ENCODE assay signal across 9 mouse cellular contexts in genomic region chr14:33922771-33923167, GRCm38 (mm10). TPM values are rescaled to one million over a fixed set of nuclear protein-coding genes. Genes with fewer than 3 reads are reported as not detected.
DNase-seq lines count a peak whose midpoint lies in the region; ATAC-seq and TF ChIP-seq lines count a peak whose summit lies in the region.
"Had no signal": no experiment of that assay in that cellular context is flagged by ENCODE, and none has a peak within 500 bp of the region (broad histone marks: within the 10 kb centered on the region; RNA-seq: fewer than 3 reads in every experiment).

No protein-coding gene starts in this region.

- intact Hi-C loops in heart, adult 2 months (cut with DNase I): no loop called here

- peak overlapping the region; percentile 98 for H3K4me2 ChIP-seq in heart, embryonic 15.5 days
- peak overlapping the region; percentile 98 for H3K4me2 ChIP-seq in embryonic facial prominence, embryonic 11.5 days (ENCODE audit: low read depth, low read length)
- H3K4me2 ChIP-seq in hindbrain, embryonic 13.5 days: peak overlapping the region; percentile 94
- H3K4me2 ChIP-seq in midbrain, embryonic 11.5 days: peak overlapping the region; percentile 93

- TF ChIP-seq EP300 in heart, adult 2 months (IDR thresholded peaks at IDR 0.05; ENCODE audit: insufficient read depth, low read depth, low read length): no peak

- no peak for ATAC-seq in heart, embryonic 15.5 days (replicated peaks; ENCODE audit: insufficient number of reproducible peaks, insufficient read depth, low FRiP score, low read depth)
- no peak for ATAC-seq in embryonic facial prominence, embryonic 11.5 days (replicated peaks; ENCODE audit: insufficient number of reproducible peaks, low FRiP score, low TSS enrichment, low read depth)
- no peak for ATAC-seq in hindbrain, embryonic 13.5 days (ENCODE audit: low FRiP score)
- ATAC-seq in midbrain, embryonic 11.5 days (ENCODE audit: low FRiP score): no peak
- ATAC-seq in erythroblast, adult 5-6 weeks (replicated peaks; ENCODE audit: low FRiP score, poor library complexity, severe bottlenecking): no peak

- 0 out of 2 replicates have a peak overlapping the region, but pooled peaks have one; percentile 56 for H3K9ac ChIP-seq in heart, embryonic 15.5 days
- H3K9ac ChIP-seq in heart, adult 2 months (ENCODE audit: low read depth, low read length): no peak overlapping the region
- no peak overlapping the region for H3K9ac ChIP-seq in embryonic facial prominence, embryonic 11.5 days (replicated peaks; ENCODE audit: low read length)
- peak overlapping the region; percentile 69 for H3K9ac ChIP-seq in hindbrain, embryonic 13.5 days
- peak overlapping the region; percentile 53 for H3K9ac ChIP-seq in midbrain, embryonic 11.5 days (ENCODE audit: low read length)

- no peak overlapping the region for H3K27ac ChIP-seq in heart, embryonic 15.5 days
- no peak overlapping the region for H3K27ac ChIP-seq in heart, adult 2 months
- no peak overlapping the region for H3K27ac ChIP-seq in embryonic facial prominence, embryonic 11.5 days (replicated peaks; ENCODE audit: low read depth, low read length)
- H3K27ac ChIP-seq in hindbrain, embryonic 13.5 days: no peak overlapping the region
- no peak overlapping the region for H3K27ac ChIP-seq in midbrain, embryonic 11.5 days (ENCODE audit: low read depth, low read length)

- peaks cover 89% of the 10 kb centered on the region for H3K27me3 ChIP-seq in heart, embryonic 15.5 days
- H3K27me3 ChIP-seq in heart, adult 2 months (ENCODE audit: control insufficient read depth, insufficient read depth, low read length): peaks cover 7% of the 10 kb centered on the region
- peaks cover 35% of the 10 kb centered on the region for H3K27me3 ChIP-seq in embryonic facial prominence, embryonic 11.5 days (ENCODE audit: control insufficient read depth, insufficient read depth, low read length)
- peaks cover 89% of the 10 kb centered on the region for H3K27me3 ChIP-seq in hindbrain, embryonic 13.5 days
- H3K27me3 ChIP-seq in midbrain, embryonic 11.5 days (ENCODE audit: control insufficient read depth, insufficient read depth, low read length): peaks cover 42% of the 10 kb centered on the region
- H3K27me3 ChIP-seq: CH12.LX had no signal

- H3K4me3 ChIP-seq in heart, embryonic 15.5 days: peak overlapping the region; percentile 62
- no peak overlapping the region for H3K4me3 ChIP-seq in heart, adult 2 months
- peak overlapping the region; percentile 58 for H3K4me3 ChIP-seq in embryonic facial prominence, embryonic 11.5 days (ENCODE audit: low read depth, low read length)
- peak overlapping the region; percentile 59 for H3K4me3 ChIP-seq in hindbrain, embryonic 13.5 days
- peak overlapping the region; percentile 58 for H3K4me3 ChIP-seq in midbrain, embryonic 11.5 days (ENCODE audit: low read depth, low read length)

- H3K9me3 ChIP-seq in heart, embryonic 15.5 days (replicated peaks): no peaks in the 10 kb centered on the region
- H3K9me3 ChIP-seq in embryonic facial prominence, embryonic 11.5 days (replicated peaks; ENCODE audit: control insufficient read depth, low read length): no peaks in the 10 kb centered on the region
- no peaks in the 10 kb centered on the region for H3K9me3 ChIP-seq in hindbrain, embryonic 13.5 days
- no peaks in the 10 kb centered on the region for H3K9me3 ChIP-seq in midbrain, embryonic 11.5 days (ENCODE audit: control insufficient read depth, low read length)

- no peak for TF ChIP-seq POLR2A in heart, adult 2 months (IDR thresholded peaks at IDR 0.05; ENCODE audit: insufficient read depth, low read depth, low read length)

- no peak for TF ChIP-seq CTCF in heart, adult 2 months (IDR thresholded peaks at IDR 0.05)

- H3K36me3 ChIP-seq in heart, embryonic 15.5 days: no peaks in the 10 kb centered on the region
- H3K36me3 ChIP-seq in heart, adult 2 months (ENCODE audit: control insufficient read depth, insufficient read depth, low read length): no peaks in the 10 kb centered on the region
- H3K36me3 ChIP-seq in embryonic facial prominence, embryonic 11.5 days (replicated peaks; ENCODE audit: control insufficient read depth, insufficient read depth, low read depth, low read length): no peaks in the 10 kb centered on the region
- H3K36me3 ChIP-seq in hindbrain, embryonic 13.5 days: no peaks in the 10 kb centered on the region
- no peaks in the 10 kb centered on the region for H3K36me3 ChIP-seq in midbrain, embryonic 11.5 days (ENCODE audit: control insufficient read depth, insufficient read depth, low read length)

- no peaks in the 10 kb centered on the region for H3K79me2 ChIP-seq in heart, adult 2 months (replicated peaks; ENCODE audit: control insufficient read depth, insufficient read depth, low read length)

- WGBS in heart, embryonic 15.5 days: 16% methylated on average over 8 of the region's 8 CpGs
- 31% methylated on average over 8 of the region's 8 CpGs for WGBS in heart, adult 2 months
- 3% methylated on average over 8 of the region's 8 CpGs for WGBS in embryonic facial prominence, embryonic 11.5 days
- 11% methylated on average over 8 of the region's 8 CpGs for WGBS in hindbrain, embryonic 13.5 days
- 10% methylated on average over 8 of the region's 8 CpGs for WGBS in midbrain, embryonic 11.5 days

- no peak for DNase-seq in heart, adult 2 months
- no peak for DNase-seq in embryonic facial prominence, embryonic 11.5 days (ENCODE audit: low spot score)
- peak; percentile 90 for DNase-seq in midbrain, embryonic 11.5 days (ENCODE audit: low spot score, missing footprints)
- DNase-seq in thymus, postnatal 0 days (ENCODE audit: low spot score): no peak
- no peak for DNase-seq in left cerebral cortex, adult 9 months (ENCODE audit: low spot score in 2 of 2)

- peaks cover 11% of the 10 kb centered on the region for H3K4me1 ChIP-seq in heart, embryonic 15.5 days (replicated peaks)
- no peaks in the 10 kb centered on the region; the same call in 1 of the 2 replicates for H3K4me1 ChIP-seq in heart, adult 2 months (ENCODE audit: control insufficient read depth, insufficient read depth, low read length)
- peaks cover 3% of the 10 kb centered on the region; the same call in 1 of the 2 replicates for H3K4me1 ChIP-seq in embryonic facial prominence, embryonic 11.5 days (ENCODE audit: control insufficient read depth, insufficient read depth, low read length)
- H3K4me1 ChIP-seq in hindbrain, embryonic 13.5 days (replicated peaks): peaks cover 37% of the 10 kb centered on the region
- H3K4me1 ChIP-seq in midbrain, embryonic 11.5 days (ENCODE audit: control insufficient read depth, insufficient read depth, low read length): peaks cover 15% of the 10 kb centered on the region

RNA-seq across cellular contexts. Expression of gene Gdf10, which starts 0.6 kb away (rescaled TPM):
- 7.1 and 17.1 TPM in 2 replicates for polyA plus RNA-seq in heart, embryonic 15.5 days (2015; fragmentation: Nextera tagmentation; extraction: Ambion mirVana)
- 1 to 10 TPM; 1.0 to 1.1 TPM for total RNA-seq in heart, adult 2 months (2021)
- 1.8 and 3.8 TPM in 2 replicates for polyA plus RNA-seq in heart, adult 2 months (2012; rRNA removed)
- 3.6 and 3.9 TPM in 2 replicates for polyA plus RNA-seq in embryonic facial prominence, embryonic 11.5 days (2014; fragmentation: Nextera tagmentation; extraction: Ambion mirVana)
- polyA plus RNA-seq in hindbrain, embryonic 13.5 days (2015; fragmentation: Nextera tagmentation; extraction: Ambion mirVana): 5.2 and 5.6 TPM in 2 replicates
- 1.7 and 1.9 TPM in 2 replicates for polyA plus RNA-seq in midbrain, embryonic 11.5 days (2014; fragmentation: Nextera tagmentation; extraction: Ambion mirVana)
- total RNA-seq in erythroblast, adult 5-6 weeks (2015; ENCODE audit: low replicate concordance): not detected in 2 replicates
- not detected in 2 replicates for total RNA-seq in erythroblast, adult 5-6 weeks (2017; ENCODE audit: low replicate concordance)
- 1.9 and 2.5 TPM in 2 replicates for polyA plus RNA-seq in thymus, postnatal 0 days (2015; fragmentation: Nextera tagmentation; extraction: Ambion mirVana)
- total RNA-seq: CH12.LX had no signal

RNA-seq across cellular contexts. Expression of gene Gdf2, which starts 18.1 kb away (rescaled TPM):
- 0.11 and 0.19 TPM in 2 replicates for polyA plus RNA-seq in heart, embryonic 15.5 days (2015; fragmentation: Nextera tagmentation; extraction: Ambion mirVana)
- total RNA-seq in heart, adult 2 months (2021): under 1 TPM; 0.10 to 0.34 TPM
- 0.16 and 0.20 TPM in 2 replicates for polyA plus RNA-seq in heart, adult 2 months (2012; rRNA removed)
- polyA plus RNA-seq in embryonic facial prominence, embryonic 11.5 days (2014; fragmentation: Nextera tagmentation; extraction: Ambion mirVana): not detected in 2 replicates
- not detected in 2 replicates for polyA plus RNA-seq in hindbrain, embryonic 13.5 days (2015; fragmentation: Nextera tagmentation; extraction: Ambion mirVana)
- not detected in 2 replicates for polyA plus RNA-seq in midbrain, embryonic 11.5 days (2014; fragmentation: Nextera tagmentation; extraction: Ambion mirVana)
- total RNA-seq in erythroblast, adult 5-6 weeks (2015; ENCODE audit: low replicate concordance): not detected in 2 replicates
- not detected in 2 replicates for total RNA-seq in erythroblast, adult 5-6 weeks (2017; ENCODE audit: low replicate concordance)
- polyA plus RNA-seq in thymus, postnatal 0 days (2015; fragmentation: Nextera tagmentation; extraction: Ambion mirVana): not detected in 2 replicates
- total RNA-seq: CH12.LX had no signal

RNA-seq across cellular contexts. Expression of gene Rbp3, which starts 31.0 kb away (rescaled TPM):
- polyA plus RNA-seq in heart, embryonic 15.5 days (2015; fragmentation: Nextera tagmentation; extraction: Ambion mirVana): 0.04 TPM in 1 of 2 replicates, not detected in the other
- total RNA-seq in heart, adult 2 months (2021): not detected
- not detected in 2 replicates for polyA plus RNA-seq in heart, adult 2 months (2012; rRNA removed)
- polyA plus RNA-seq in embryonic facial prominence, embryonic 11.5 days (2014; fragmentation: Nextera tagmentation; extraction: Ambion mirVana): not detected in 2 replicates
- not detected in 2 replicates for polyA plus RNA-seq in hindbrain, embryonic 13.5 days (2015; fragmentation: Nextera tagmentation; extraction: Ambion mirVana)
- polyA plus RNA-seq in midbrain, embryonic 11.5 days (2014; fragmentation: Nextera tagmentation; extraction: Ambion mirVana): not detected in 2 replicates
- total RNA-seq in erythroblast, adult 5-6 weeks (2015; ENCODE audit: low replicate concordance): not detected in 2 replicates
- not detected in 2 replicates for total RNA-seq in erythroblast, adult 5-6 weeks (2017; ENCODE audit: low replicate concordance)
- not detected in 2 replicates for polyA plus RNA-seq in thymus, postnatal 0 days (2015; fragmentation: Nextera tagmentation; extraction: Ambion mirVana)
- total RNA-seq: CH12.LX had no signal

RNA-seq across cellular contexts. Expression of gene Zfp488, which starts 55.8 kb away (rescaled TPM):
- polyA plus RNA-seq in heart, embryonic 15.5 days (2015; fragmentation: Nextera tagmentation; extraction: Ambion mirVana): 0.03 TPM in 1 of 2 replicates, not detected in the other
- not detected for total RNA-seq in heart, adult 2 months (2021)
- not detected in 2 replicates for polyA plus RNA-seq in heart, adult 2 months (2012; rRNA removed)
- 0.43 and 0.56 TPM in 2 replicates for polyA plus RNA-seq in embryonic facial prominence, embryonic 11.5 days (2014; fragmentation: Nextera tagmentation; extraction: Ambion mirVana)
- 0.32 and 0.41 TPM in 2 replicates for polyA plus RNA-seq in hindbrain, embryonic 13.5 days (2015; fragmentation: Nextera tagmentation; extraction: Ambion mirVana)
- polyA plus RNA-seq in midbrain, embryonic 11.5 days (2014; fragmentation: Nextera tagmentation; extraction: Ambion mirVana): 0.17 TPM in 1 of 2 replicates, not detected in the other
- total RNA-seq in erythroblast, adult 5-6 weeks (2015; ENCODE audit: low replicate concordance): not detected in 2 replicates
- 0.14 TPM in 1 of 2 replicates, not detected in the other for total RNA-seq in erythroblast, adult 5-6 weeks (2017; ENCODE audit: low replicate concordance)
- not detected in 2 replicates for polyA plus RNA-seq in thymus, postnatal 0 days (2015; fragmentation: Nextera tagmentation; extraction: Ambion mirVana)
- total RNA-seq: CH12.LX had no signal

Comparison
In these comparisons a context has a peak if more than half of its experiments do, and no peak if none do; other contexts are left out.
1. H3K9ac ChIP-seq: peak in heart, embryonic 15.5 days (single experiment), hindbrain, embryonic 13.5 days (single experiment) and midbrain, embryonic 11.5 days (single experiment); none in heart, adult 2 months (single experiment) and embryonic facial prominence, embryonic 11.5 days (single experiment).
2. Peak in every context shown above with its lines, with median percentiles within 50 percentile points of each other: H3K4me2 ChIP-seq.